Mouse (Mus musculus) cortical plate, adult 2 months (tissue): ENCODE results near the gene Tbc1d12.

Experiments
- CTCF ChIP-seq: fragments of 200-500 bp; IDR thresholded peaks from 2 replicates; pipeline ENCODE4 v1.5.1; 2011; ENCODE audit warnings: mild to moderate bottlenecking, control low read depth, low read length; ENCODE audit not compliant: insufficient read depth; ENCODE audit errors: extremely low read depth
- POLR2A ChIP-seq: fragments of 200-500 bp; IDR thresholded peaks from 2 replicates; pipeline ENCODE4 v1.6.1; 2011; ENCODE audit warnings: mild to moderate bottlenecking, low read length, control low read depth; ENCODE audit not compliant: insufficient read depth; ENCODE audit errors: extremely low read depth

GRCm38 (mm10) chr19:38793563-38794045 lies 42.8 kb upstream of the Tbc1d12 start:
- TF ChIP-seq CTCF: no peak
- no peak for TF ChIP-seq POLR2A
